Mouse (Mus musculus) bone marrow macrophage, adult 2 months (primary cell): ENCODE measurements around the gene Cpxm2.

ENCODE experiments used
- CTCF ChIP-seq: IDR thresholded peaks from 2 replicates; pipeline ENCODE4 v1.5.1; 2012; ENCODE audit warnings: low read depth, mild to moderate bottlenecking, low read length, moderate library complexity
- POLR2A ChIP-seq: IDR thresholded peaks from 2 replicates; pipeline ENCODE4 v1.6.1; 2012; ENCODE audit warnings: mild to moderate bottlenecking, low read depth, low read length, borderline replicate concordance

DNA sequence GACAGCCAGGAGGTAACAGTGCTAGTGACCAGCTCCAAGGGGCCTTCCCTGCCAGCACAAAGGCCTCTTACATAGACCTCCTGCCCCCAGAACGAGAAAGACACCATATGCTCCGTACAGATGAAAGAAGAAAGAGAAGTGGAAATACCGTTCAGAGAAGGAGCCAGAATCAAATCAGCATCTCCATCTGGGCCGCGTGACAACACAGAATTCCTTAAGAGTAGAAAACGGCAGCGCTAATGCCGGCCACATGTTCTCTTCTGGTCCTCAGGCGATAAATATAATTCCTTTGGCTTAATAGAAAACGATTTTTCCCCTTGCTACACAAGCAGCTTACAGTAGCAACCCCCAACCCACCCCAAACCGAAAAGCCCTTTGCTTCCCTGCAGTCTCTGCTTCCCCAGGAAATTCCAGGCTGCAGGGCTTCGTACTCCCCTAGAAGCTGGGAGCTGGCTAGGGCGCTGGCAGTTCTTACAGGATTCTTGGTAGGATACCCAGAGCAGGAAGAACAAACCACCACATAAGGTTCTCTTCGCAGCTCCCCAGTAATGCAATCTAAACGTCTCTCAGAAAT is 9.2 kb downstream of the Cpxm2 start:
- no peak for TF ChIP-seq CTCF
- TF ChIP-seq POLR2A = no peak
